Mouse (Mus musculus): ENCODE data around the gene Tomm5. TPM values are rescaled to one million over a fixed set of nuclear protein-coding genes. Genes with fewer than 3 reads are reported as not detected.

The Tomm5 gene
- 271 and 276 TPM in 2 replicates for polyA plus RNA-seq (2016; fragmentation: Nextera tagmentation; extraction: Ambion mirVana)

- H3K4me3 ChIP-seq, result peak within 1 kb of the TSS; percentile 91
- peak within 1 kb of the TSS; percentile 90 for H3K4me2 ChIP-seq
- peaks cover 32% of the 10 kb centered on the region for H3K36me3 ChIP-seq
- H3K27ac ChIP-seq, result peak within 1 kb of the TSS; percentile 71
- 2% methylated on average over 39 of the region's 39 CpGs for WGBS (ENCODE audit: insufficient replicate concordance)
- H3K4me1 ChIP-seq, result peaks cover 31% of the 10 kb centered on the region
- no peaks in the 10 kb centered on the region for H3K9me3 ChIP-seq (replicated peaks)
- no peaks in the 10 kb centered on the region for H3K27me3 ChIP-seq (replicated peaks)
- ATAC-seq, result peak; percentile 94
- peak within 1 kb of the TSS; percentile 86 for H3K9ac ChIP-seq
Observed at GRCm38 (mm10) chr4:45107601-45108277, at the start of gene Tomm5. Gene Tomm5 (minus strand): TSS chr4:45108114.

DNA sequence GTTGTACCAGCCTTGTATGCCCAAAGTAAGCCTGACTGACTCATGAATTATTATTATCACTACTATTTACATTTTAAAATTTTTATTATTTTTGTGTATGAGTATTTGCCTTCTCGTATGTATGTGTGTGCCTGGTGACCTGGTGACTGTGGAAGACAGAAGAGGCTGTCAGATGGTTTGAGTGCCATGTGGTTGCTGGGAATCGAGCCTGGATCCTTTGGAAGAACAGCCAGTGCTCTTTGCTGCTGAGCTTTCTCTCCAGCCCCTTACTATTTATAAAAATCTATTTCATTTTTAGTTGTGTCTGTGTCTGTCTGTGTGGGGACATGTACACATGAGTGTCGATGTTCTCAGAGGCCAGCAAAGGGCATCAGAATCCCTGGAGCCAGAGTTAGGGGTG lies 48.5 kb upstream of the Tomm5 start:
- H3K9me3 ChIP-seq (replicated peaks), result no peaks in the 10 kb centered on the region
- H3K36me3 ChIP-seq, result no peaks in the 10 kb centered on the region
- H3K27ac ChIP-seq, result no peak overlapping the region
- 64% methylated on average over 3 of the region's 3 CpGs for WGBS (ENCODE audit: insufficient replicate concordance)
- no peak for ATAC-seq
- H3K9ac ChIP-seq, result no peak overlapping the region
- no peaks in the 10 kb centered on the region for H3K27me3 ChIP-seq (replicated peaks)
- no peak overlapping the region for H3K4me3 ChIP-seq
- H3K4me1 ChIP-seq, result peaks cover 15% of the 10 kb centered on the region
- H3K4me2 ChIP-seq, result no peak overlapping the region

DNA sequence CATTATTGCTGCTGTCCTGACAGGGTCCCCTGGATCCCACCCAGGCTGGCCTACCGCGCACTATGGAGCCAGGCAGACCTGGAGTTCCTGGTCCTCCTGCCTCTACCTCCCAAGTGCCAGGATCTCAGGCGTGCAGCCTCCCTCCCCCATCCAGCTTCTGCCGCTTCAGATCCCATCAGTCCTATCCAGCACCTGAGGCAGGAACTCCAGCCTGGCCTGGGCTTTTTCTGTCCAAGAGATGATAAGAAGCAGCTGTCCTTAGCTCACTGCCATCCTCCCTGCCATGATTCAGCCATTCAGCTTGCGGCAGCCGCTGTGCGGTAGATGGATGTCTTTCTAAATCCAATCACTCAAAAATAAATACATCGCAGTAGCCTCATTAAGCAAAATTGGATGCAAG lies 35.1 kb upstream of the Tomm5 start:
- ATAC-seq, result no peak
- Histone ChIP-seq H3K27me3 (replicated peaks) (peaks cover 17% of the 10 kb centered on the region), H3K27ac (no peak overlapping the region), H3K36me3 (no peaks in the 10 kb centered on the region), H3K4me3 (no peak overlapping the region), H3K4me2 (no peak overlapping the region), H3K4me1 (0 out of 2 replicates have a peak, but pooled peaks cover 8% of the 10 kb centered on the region), H3K9me3 (replicated peaks) (no peaks in the 10 kb centered on the region), H3K9ac (no peak overlapping the region)
- WGBS (ENCODE audit: insufficient replicate concordance), result 64% methylated on average over 8 of the region's 8 CpGs

GRCm38 (mm10) chr4:45142411-45142810 lies 34.5 kb upstream of the Tomm5 start:
- WGBS (ENCODE audit: insufficient replicate concordance), result 21% methylated on average over 11 of the region's 11 CpGs
- no peak for ATAC-seq
- H3K4me2 ChIP-seq, result no peak overlapping the region

DNA sequence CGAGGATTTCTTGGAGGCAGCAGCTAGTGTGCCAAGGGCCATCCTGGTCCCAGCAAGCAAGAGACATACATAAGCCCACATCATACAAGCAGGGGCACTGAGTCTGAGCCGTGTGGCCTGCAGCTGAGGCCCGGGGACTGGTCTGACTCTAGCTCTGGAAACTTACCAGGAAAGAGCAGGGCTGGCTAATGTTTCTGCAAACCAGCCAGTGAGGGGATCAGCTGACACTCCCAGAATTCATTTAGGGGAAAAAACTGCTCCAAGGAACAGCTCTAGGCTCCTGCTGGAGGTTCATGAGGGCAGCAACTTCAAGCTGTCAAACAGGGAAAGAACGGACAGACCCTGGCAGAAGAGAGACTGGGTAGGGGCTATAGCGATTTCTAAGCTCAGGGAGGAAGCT lies 33.9 kb upstream of the Tomm5 start:
- no peak overlapping the region for H3K9ac ChIP-seq
- peaks cover 17% of the 10 kb centered on the region for H3K27me3 ChIP-seq (replicated peaks)
- no peak for ATAC-seq
- H3K4me1 ChIP-seq, result 0 out of 2 replicates have a peak, but pooled peaks cover 8% of the 10 kb centered on the region
- H3K36me3 ChIP-seq, result no peaks in the 10 kb centered on the region
- no peak overlapping the region for H3K4me3 ChIP-seq
- no peak overlapping the region for H3K4me2 ChIP-seq
- H3K27ac ChIP-seq, result no peak overlapping the region
- H3K9me3 ChIP-seq (replicated peaks), result no peaks in the 10 kb centered on the region
- 56% methylated on average over 5 of the region's 5 CpGs for WGBS (ENCODE audit: insufficient replicate concordance)

More at GRCm38 (mm10) chr4:45142411-45142810, 34.5 kb upstream of the Tomm5 start:
- Histone ChIP-seq H3K9ac (no peak overlapping the region), H3K4me3 (no peak overlapping the region), H3K9me3 (replicated peaks) (no peaks in the 10 kb centered on the region), H3K4me1 (0 out of 2 replicates have a peak, but pooled peaks cover 8% of the 10 kb centered on the region), H3K36me3 (no peaks in the 10 kb centered on the region), H3K27me3 (replicated peaks) (peaks cover 17% of the 10 kb centered on the region), H3K27ac (no peak overlapping the region)

DNA sequence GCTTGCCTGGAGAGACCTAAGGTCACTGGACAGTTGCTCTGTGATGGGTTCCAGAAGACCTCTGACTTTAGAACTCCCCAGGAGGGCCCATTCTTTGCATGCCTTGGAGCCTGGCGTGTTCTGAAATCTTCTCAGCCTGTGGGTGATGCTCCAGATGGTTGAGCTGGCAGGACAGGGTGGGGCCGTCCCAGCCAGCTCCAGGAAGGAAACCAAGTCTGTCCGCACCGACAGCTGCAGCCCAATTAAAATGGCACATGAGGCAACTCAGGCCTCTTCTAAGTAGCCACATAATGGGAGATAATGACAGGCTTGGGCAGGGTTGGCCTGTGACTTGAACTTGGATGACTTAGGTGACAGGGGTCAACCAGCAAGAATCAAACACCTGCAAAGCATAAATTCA lies 29.7 kb upstream of the Tomm5 start:
- ATAC-seq, result no peak
- H3K4me2 ChIP-seq, result no peak overlapping the region

GRCm38 (mm10) chr4:45134471-45134870 lies 26.6 kb upstream of the Tomm5 start:
- Histone ChIP-seq H3K4me2 (no peak overlapping the region), H3K27me3 (replicated peaks) (peaks cover 5% of the 10 kb centered on the region; the same call in 1 of the 2 replicates), H3K4me3 (no peak overlapping the region), H3K4me1 (no peaks in the 10 kb centered on the region), H3K36me3 (no peaks in the 10 kb centered on the region), H3K27ac (no peak overlapping the region), H3K9me3 (replicated peaks) (no peaks in the 10 kb centered on the region), H3K9ac (no peak overlapping the region)
- WGBS (ENCODE audit: insufficient replicate concordance), result 60% methylated on average over 8 of the region's 8 CpGs
- ATAC-seq, result no peak

More for the DNA sequence above, 29.7 kb upstream of the Tomm5 start:
- Histone ChIP-seq H3K4me3 (no peak overlapping the region), H3K4me1 (0 out of 2 replicates have a peak, but pooled peaks cover 3% of the 10 kb centered on the region), H3K9me3 (replicated peaks) (no peaks in the 10 kb centered on the region), H3K36me3 (no peaks in the 10 kb centered on the region), H3K27ac (no peak overlapping the region), H3K27me3 (replicated peaks) (peaks cover 10% of the 10 kb centered on the region), H3K9ac (no peak overlapping the region)
- WGBS (ENCODE audit: insufficient replicate concordance), result 33% methylated on average over 4 of the region's 4 CpGs

- Histone ChIP-seq H3K4me2 (no peak overlapping the region), H3K4me1 (no peaks in the 10 kb centered on the region), H3K9ac (no peak overlapping the region), H3K27me3 (replicated peaks) (peaks cover 11% of the 10 kb centered on the region; the same call in 1 of the 2 replicates), H3K9me3 (replicated peaks) (no peaks in the 10 kb centered on the region), H3K27ac (no peak overlapping the region), H3K4me3 (no peak overlapping the region), H3K36me3 (no peaks in the 10 kb centered on the region)
- no peak for ATAC-seq
- 63% methylated on average over 4 of the region's 4 CpGs for WGBS (ENCODE audit: insufficient replicate concordance)
Observed at GRCm38 (mm10) chr4:45131021-45131420, 23.1 kb upstream of the Tomm5 start.

DNA sequence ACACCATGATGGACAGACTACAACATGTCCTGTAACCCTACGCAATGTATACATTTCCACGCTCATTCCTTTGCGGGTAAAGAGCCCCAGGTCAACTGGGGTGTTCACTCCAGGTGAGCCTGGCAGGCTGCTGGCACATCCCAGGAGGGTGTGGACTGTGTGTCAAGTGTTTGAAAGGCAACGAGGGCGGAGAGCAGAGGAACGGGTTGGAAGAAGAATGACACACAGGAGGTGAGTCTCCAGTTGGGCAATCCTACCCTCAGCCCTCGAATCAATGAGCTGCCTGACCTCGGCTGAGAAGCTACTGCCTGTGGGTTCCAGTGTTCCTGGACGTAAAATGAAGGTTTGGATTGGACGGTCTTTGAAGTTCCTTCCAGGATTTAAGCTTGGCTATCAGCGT lies 13.4 kb upstream of the Tomm5 start:
- Histone ChIP-seq H3K27me3 (replicated peaks) (no peaks in the 10 kb centered on the region), H3K36me3 (no peaks in the 10 kb centered on the region), H3K4me1 (no peaks in the 10 kb centered on the region), H3K4me2 (no peak overlapping the region), H3K4me3 (no peak overlapping the region), H3K27ac (no peak overlapping the region), H3K9ac (no peak overlapping the region), H3K9me3 (replicated peaks) (no peaks in the 10 kb centered on the region)
- 70% methylated on average over 11 of the region's 11 CpGs for WGBS (ENCODE audit: insufficient replicate concordance)
- ATAC-seq, result no peak

DNA sequence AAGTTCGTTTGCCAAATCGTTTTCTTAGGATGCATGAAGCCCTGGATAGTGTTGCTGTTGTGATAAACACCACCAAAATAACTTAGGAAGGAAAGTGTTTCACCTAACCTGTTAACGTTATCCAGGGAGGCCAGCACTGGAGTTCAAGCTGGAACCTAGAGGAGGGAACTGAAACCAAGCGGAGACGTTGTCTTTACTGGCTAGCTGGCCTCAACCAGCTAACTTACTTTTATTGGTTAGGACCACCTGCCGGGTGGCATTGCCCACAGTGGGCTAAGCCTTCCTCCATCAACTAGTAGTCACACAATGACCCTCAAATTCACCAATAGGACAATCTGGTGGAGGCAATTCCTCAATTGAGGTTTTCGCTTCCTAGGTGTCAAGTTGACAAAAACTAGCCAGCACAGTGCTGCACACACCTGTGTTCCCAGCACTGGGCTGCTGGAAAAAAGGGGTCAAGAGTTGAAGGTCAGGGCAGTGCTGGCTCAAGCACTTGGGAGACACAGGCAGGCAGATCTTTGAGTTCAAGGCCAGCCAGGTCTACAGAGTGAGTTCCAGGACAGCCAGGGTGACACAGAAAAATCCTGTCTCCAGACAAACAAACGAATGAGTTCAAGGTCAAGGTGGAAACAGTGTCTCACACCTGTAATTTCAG lies 669 bp upstream of the Tomm5 start:
- H3K4me3 ChIP-seq, result peak overlapping the region; percentile 91
- H3K27ac ChIP-seq, result no peak overlapping the region
- H3K4me2 ChIP-seq, result peak overlapping the region; percentile 90
- ATAC-seq, result no peak
- H3K36me3 ChIP-seq, result peaks cover 25% of the 10 kb centered on the region
- 61% methylated on average over 8 of the region's 8 CpGs for WGBS (ENCODE audit: insufficient replicate concordance)
- H3K27me3 ChIP-seq (replicated peaks), result no peaks in the 10 kb centered on the region
- H3K4me1 ChIP-seq, result peaks cover 31% of the 10 kb centered on the region
- no peak overlapping the region for H3K9ac ChIP-seq
- H3K9me3 ChIP-seq (replicated peaks), result no peaks in the 10 kb centered on the region

- Histone ChIP-seq H3K36me3 (peaks cover 39% of the 10 kb centered on the region), H3K27ac (peak overlapping the region; percentile 71), H3K9me3 (replicated peaks) (no peaks in the 10 kb centered on the region), H3K4me1 (peaks cover 32% of the 10 kb centered on the region), H3K4me3 (peak overlapping the region; percentile 91), H3K4me2 (peak overlapping the region; percentile 90), H3K27me3 (replicated peaks) (no peaks in the 10 kb centered on the region), H3K9ac (peak overlapping the region; percentile 86)
- 5% methylated on average over 4 of the region's 4 CpGs for WGBS (ENCODE audit: insufficient replicate concordance)
- ATAC-seq, result no peak
Observed at GRCm38 (mm10) chr4:45107066-45107465, 848 bp downstream of the Tomm5 start.

GRCm38 (mm10) chr4:45106409-45106808 lies 1.5 kb downstream of the Tomm5 start:
- Histone ChIP-seq H3K9ac (0 out of 2 replicates have a peak overlapping the region, but pooled peaks have one; percentile 86), H3K4me1 (peaks cover 36% of the 10 kb centered on the region), H3K9me3 (replicated peaks) (no peaks in the 10 kb centered on the region), H3K4me3 (peak overlapping the region; percentile 91), H3K27me3 (replicated peaks) (no peaks in the 10 kb centered on the region), H3K36me3 (peaks cover 45% of the 10 kb centered on the region), H3K4me2 (peak overlapping the region; percentile 90), H3K27ac (no peak overlapping the region)
- 38% methylated on average over 5 of the region's 5 CpGs for WGBS (ENCODE audit: insufficient replicate concordance)
- ATAC-seq, result no peak
